Mouse (Mus musculus): ENCODE measurements at regions not wholly inside any gene's neighbourhood (a gene's known extent, or its start where the extent isn't known, plus 50 kb on each side); places are given as distances from the start of the nearest gene placed in this dataset.

- H3K9ac ChIP-seq, result no peak overlapping the region
- H3K4me3 ChIP-seq (replicated peaks), result no peak overlapping the region
- H3K4me1 ChIP-seq, result no peaks in the 10 kb centered on the region
- H3K36me3 ChIP-seq, result no peaks in the 10 kb centered on the region
- no peaks in the 10 kb centered on the region for H3K27me3 ChIP-seq (replicated peaks)
- no peak overlapping the region for H3K27ac ChIP-seq
- no peak for ATAC-seq (ENCODE audit: insufficient read depth, low FRiP score, low read depth)
- peak overlapping the region; percentile 33; the same call in 1 of the 2 replicates for H3K4me2 ChIP-seq
- H3K9me3 ChIP-seq, result no peaks in the 10 kb centered on the region
- 57% methylated on average over 14 of the region's 14 CpGs for WGBS
These were observed 730.8 kb downstream of the Egfem1 start for GRCm38 (mm10) chr3:29812480-29813240.

GRCm38 (mm10) chr3:29806046-29806445 lies 724.2 kb downstream of the Egfem1 start:
- 73% methylated on average over 2 of the region's 2 CpGs for WGBS
- no peak for ATAC-seq (ENCODE audit: insufficient read depth, low FRiP score, low read depth)
- H3K9me3 ChIP-seq, result no peaks in the 10 kb centered on the region
- H3K27ac ChIP-seq, result no peak overlapping the region
- H3K9ac ChIP-seq, result no peak overlapping the region
- H3K4me3 ChIP-seq (replicated peaks), result no peak overlapping the region
- no peak overlapping the region for H3K4me2 ChIP-seq
- no peaks in the 10 kb centered on the region for H3K36me3 ChIP-seq
- no peaks in the 10 kb centered on the region for H3K4me1 ChIP-seq
- H3K27me3 ChIP-seq (replicated peaks), result no peaks in the 10 kb centered on the region

- H3K4me2 ChIP-seq, result no peak overlapping the region
- H3K36me3 ChIP-seq, result no peaks in the 10 kb centered on the region
- no peak overlapping the region for H3K4me3 ChIP-seq (replicated peaks)
- no peak overlapping the region for H3K27ac ChIP-seq
- H3K9me3 ChIP-seq, result no peaks in the 10 kb centered on the region
- no peaks in the 10 kb centered on the region for H3K4me1 ChIP-seq
- ATAC-seq (ENCODE audit: insufficient read depth, low FRiP score, low read depth), result no peak
- WGBS, result 30% methylated on average over 5 of the region's 5 CpGs
- no peaks in the 10 kb centered on the region for H3K27me3 ChIP-seq (replicated peaks)
- no peak overlapping the region for H3K9ac ChIP-seq
These were observed 721.6 kb downstream of the Egfem1 start for GRCm38 (mm10) chr3:29803456-29803855.

- H3K27me3 ChIP-seq (replicated peaks), result no peaks in the 10 kb centered on the region
- WGBS, result 48% methylated on average over 3 of the region's 3 CpGs
- H3K4me2 ChIP-seq, result no peak overlapping the region
- H3K4me3 ChIP-seq (replicated peaks), result no peak overlapping the region
- H3K4me1 ChIP-seq, result no peaks in the 10 kb centered on the region
- no peaks in the 10 kb centered on the region for H3K9me3 ChIP-seq
- ATAC-seq (ENCODE audit: insufficient read depth, low FRiP score, low read depth), result no peak
- no peak overlapping the region for H3K9ac ChIP-seq
- H3K36me3 ChIP-seq, result no peaks in the 10 kb centered on the region
- H3K27ac ChIP-seq, result no peak overlapping the region
These were observed 719.3 kb downstream of the Egfem1 start for GRCm38 (mm10) chr3:29801081-29801480.

- no peak overlapping the region for H3K4me3 ChIP-seq (replicated peaks)
- H3K9me3 ChIP-seq, result no peaks in the 10 kb centered on the region
- no peaks in the 10 kb centered on the region for H3K36me3 ChIP-seq
- H3K27ac ChIP-seq, result no peak overlapping the region
- no peak overlapping the region for H3K4me2 ChIP-seq
- H3K27me3 ChIP-seq (replicated peaks), result no peaks in the 10 kb centered on the region
- H3K4me1 ChIP-seq, result no peaks in the 10 kb centered on the region
- 70% methylated on average over 3 of the region's 3 CpGs for WGBS
- H3K9ac ChIP-seq, result no peak overlapping the region
- ATAC-seq (ENCODE audit: insufficient read depth, low FRiP score, low read depth), result no peak
These were observed 692.5 kb downstream of the Egfem1 start for GRCm38 (mm10) chr3:29774365-29774764.

- Histone ChIP-seq H3K36me3 (no peaks in the 10 kb centered on the region), H3K9me3 (no peaks in the 10 kb centered on the region), H3K27me3 (replicated peaks) (no peaks in the 10 kb centered on the region), H3K27ac (no peak overlapping the region), H3K9ac (no peak overlapping the region), H3K4me2 (no peak overlapping the region), H3K4me1 (no peaks in the 10 kb centered on the region), H3K4me3 (replicated peaks) (no peak overlapping the region)
- ATAC-seq (ENCODE audit: insufficient read depth, low FRiP score, low read depth), result no peak
- 70% methylated on average over 1 of the region's 1 CpGs for WGBS
These were observed 689.4 kb downstream of the Egfem1 start for GRCm38 (mm10) chr3:29771194-29771593.

GRCm38 (mm10) chr3:29768592-29768991 lies 686.8 kb downstream of the Egfem1 start:
- Histone ChIP-seq H3K9me3 (no peaks in the 10 kb centered on the region), H3K27ac (no peak overlapping the region), H3K4me2 (no peak overlapping the region), H3K4me3 (replicated peaks) (no peak overlapping the region), H3K27me3 (replicated peaks) (no peaks in the 10 kb centered on the region), H3K4me1 (no peaks in the 10 kb centered on the region), H3K36me3 (no peaks in the 10 kb centered on the region), H3K9ac (no peak overlapping the region)
- no peak for ATAC-seq (ENCODE audit: insufficient read depth, low FRiP score, low read depth)
- WGBS, result 86% methylated on average over 5 of the region's 5 CpGs

GRCm38 (mm10) chr3:29764021-29764420 lies 682.2 kb downstream of the Egfem1 start:
- Histone ChIP-seq H3K9ac (no peak overlapping the region), H3K27ac (no peak overlapping the region), H3K4me1 (no peaks in the 10 kb centered on the region), H3K9me3 (no peaks in the 10 kb centered on the region), H3K36me3 (no peaks in the 10 kb centered on the region), H3K27me3 (replicated peaks) (no peaks in the 10 kb centered on the region), H3K4me2 (no peak overlapping the region), H3K4me3 (replicated peaks) (no peak overlapping the region)
- 88% methylated on average over 3 of the region's 3 CpGs for WGBS
- ATAC-seq (ENCODE audit: insufficient read depth, low FRiP score, low read depth), result no peak

GRCm38 (mm10) chr3:29757821-29758494 lies 676.1 kb downstream of the Egfem1 start:
- no peaks in the 10 kb centered on the region for H3K27me3 ChIP-seq (replicated peaks)
- H3K27ac ChIP-seq, result no peak overlapping the region
- no peaks in the 10 kb centered on the region for H3K9me3 ChIP-seq
- H3K36me3 ChIP-seq, result no peaks in the 10 kb centered on the region
- no peak overlapping the region for H3K4me3 ChIP-seq (replicated peaks)
- no peaks in the 10 kb centered on the region for H3K4me1 ChIP-seq
- no peak overlapping the region for H3K9ac ChIP-seq
- WGBS, result 50% methylated on average over 8 of the region's 8 CpGs
- ATAC-seq (ENCODE audit: insufficient read depth, low FRiP score, low read depth), result no peak
- H3K4me2 ChIP-seq, result no peak overlapping the region; the same call in 1 of the 2 replicates

Measured in stomach, embryonic 15.5 days (tissue).